Mouse (Mus musculus) MEL (cell line): ENCODE results near the gene Mcu.

ENCODE experiments used
- CTCF ChIP-seq, 3 experiments: IDR thresholded peaks in 2 of 3; conservative IDR thresholded peaks in 1 of 3; 2 replicates each; pipeline ENCODE4 v1.5.1; 2011 to 2012; ENCODE audit warnings: low read length in 3 of 3, low read depth in 2 of 3, mild to moderate bottlenecking in 2 of 3, improper control_type of control experiment in 1 of 3, inconsistent platforms in 1 of 3, mixed read lengths in 1 of 3, moderate library complexity in 1 of 3; ENCODE audit not compliant: control insufficient read depth in 1 of 3, insufficient read depth in 1 of 3, poor library complexity in 1 of 3, severe bottlenecking in 1 of 3
- EP300 ChIP-seq, 2 experiments: IDR thresholded peaks; 2 replicates each; pipeline ENCODE4 v1.6.1; 2011; ENCODE audit warnings: improper control_type of control experiment in 2 of 2, low read length in 2 of 2, low read depth in 1 of 2, mild to moderate bottlenecking in 1 of 2
- ETS1 ChIP-seq: IDR thresholded peaks from 2 replicates; pipeline ENCODE4 v1.6.1; 2012; ENCODE audit warnings: low read depth, mild to moderate bottlenecking, inconsistent platforms, low read length, improper control_type of control experiment, moderate library complexity
- GATA1 ChIP-seq: IDR thresholded peaks from 2 replicates; pipeline ENCODE4 v1.6.1; 2011; ENCODE audit warnings: low read depth, low read length, improper control_type of control experiment
- HCFC1 ChIP-seq: IDR thresholded peaks from 2 replicates; pipeline ENCODE4 v1.6.1; 2012; ENCODE audit warnings: low read depth, mild to moderate bottlenecking, inconsistent platforms, low read length, improper control_type of control experiment, moderate library complexity
- MAX ChIP-seq: IDR thresholded peaks from 2 replicates; pipeline ENCODE4 v1.6.1; 2011; ENCODE audit warnings: low read length, improper control_type of control experiment
- MYC ChIP-seq: IDR thresholded peaks from 2 replicates; pipeline ENCODE4 v1.6.1; 2011; ENCODE audit warnings: low read depth, mild to moderate bottlenecking, low read length, improper control_type of control experiment, moderate library complexity
- POLR2A ChIP-seq, 2 experiments: IDR thresholded peaks; 2 replicates each; pipeline ENCODE4 v1.6.1; 2011 to 2012; ENCODE audit warnings: low read length in 2 of 2, mild to moderate bottlenecking in 2 of 2, control low read depth in 1 of 2, improper control_type of control experiment in 1 of 2, low read depth in 1 of 2, moderate library complexity in 1 of 2; ENCODE audit not compliant: control insufficient read depth in 1 of 2, insufficient read depth in 1 of 2, poor library complexity in 1 of 2
- TAL1 ChIP-seq: IDR thresholded peaks from 2 replicates; pipeline ENCODE4 v1.6.1; 2012; ENCODE audit warnings: mild to moderate bottlenecking, inconsistent platforms, low read length, moderate library complexity, mixed read lengths

DNA sequence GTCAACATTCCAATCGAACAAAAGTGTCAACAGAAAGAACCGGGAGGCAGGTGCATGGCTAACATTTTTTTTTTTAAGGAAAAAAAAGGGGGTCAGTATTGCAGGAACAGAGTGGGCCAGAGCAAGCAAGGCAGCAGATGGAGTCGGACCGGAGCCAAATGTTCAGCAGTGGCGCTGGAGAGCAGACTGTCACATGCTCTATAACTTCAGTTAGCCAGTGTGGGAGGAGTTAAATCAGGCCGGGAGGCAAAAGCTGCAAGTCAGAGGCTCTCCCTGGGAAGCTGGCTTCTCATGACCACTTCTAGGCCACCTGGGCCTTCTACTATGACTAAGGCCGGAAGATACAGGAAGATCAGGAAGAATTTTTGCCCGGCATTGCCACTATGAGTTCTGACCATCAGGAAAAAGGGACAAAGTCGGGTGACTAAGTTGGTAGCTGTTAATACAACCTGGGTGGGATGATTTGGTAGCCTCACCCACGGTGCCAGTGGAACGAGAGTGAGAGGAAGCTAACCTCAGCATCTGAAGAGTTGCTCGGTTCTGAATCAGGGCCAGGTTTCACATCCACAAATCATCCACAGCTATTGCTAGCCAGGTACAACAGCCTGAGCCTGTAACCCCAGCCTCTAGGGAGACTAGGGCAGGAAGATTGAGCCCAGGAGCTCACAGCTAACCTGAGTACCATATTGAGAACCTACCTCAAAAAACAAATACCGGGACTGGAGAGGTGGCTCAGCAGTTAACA is 22.5 kb downstream of the Mcu start:
- TF ChIP-seq CTCF (IDR thresholded peaks at IDR 0.05 in 2 of 3, conservative IDR thresholded peaks at IDR 0.05 in 1 of 3; ENCODE audit: control insufficient read depth in 1 of 3, insufficient read depth in 1 of 3, low read depth in 2 of 3, low read length in 3 of 3, poor library complexity in 1 of 3, severe bottlenecking in 1 of 3): no peak
- no peak for TF ChIP-seq POLR2A (IDR thresholded peaks at IDR 0.05; ENCODE audit: control insufficient read depth in 1 of 2, insufficient read depth in 1 of 2, low read depth in 1 of 2, low read length in 2 of 2, poor library complexity in 1 of 2)
- no peak for TF ChIP-seq MAX
- no peak for TF ChIP-seq MYC
- no peak for TF ChIP-seq ETS1
- TF ChIP-seq EP300 (IDR thresholded peaks at IDR 0.05; ENCODE audit: low read depth in 1 of 2, low read length in 2 of 2): no peak
- TF ChIP-seq HCFC1: no peak
- TF ChIP-seq TAL1: no peak
- no peak for TF ChIP-seq GATA1
